Mouse (Mus musculus) spleen, adult 2 months (tissue): ENCODE data around the gene Zbtb8a.

Experiments
- CTCF ChIP-seq: fragments of 200-500 bp; IDR thresholded peaks from 2 replicates; pipeline ENCODE4 v1.5.1; 2011; ENCODE audit warnings: mild to moderate bottlenecking, inconsistent platforms; ENCODE audit not compliant: insufficient read depth, insufficient read length, insufficient replicate concordance; ENCODE audit errors: extremely low read depth
- POLR2A ChIP-seq: fragments of 200-500 bp; IDR thresholded peaks from 2 replicates; pipeline ENCODE4 v1.6.1; 2011; ENCODE audit warnings: low read depth, low read length, inconsistent platforms

DNA sequence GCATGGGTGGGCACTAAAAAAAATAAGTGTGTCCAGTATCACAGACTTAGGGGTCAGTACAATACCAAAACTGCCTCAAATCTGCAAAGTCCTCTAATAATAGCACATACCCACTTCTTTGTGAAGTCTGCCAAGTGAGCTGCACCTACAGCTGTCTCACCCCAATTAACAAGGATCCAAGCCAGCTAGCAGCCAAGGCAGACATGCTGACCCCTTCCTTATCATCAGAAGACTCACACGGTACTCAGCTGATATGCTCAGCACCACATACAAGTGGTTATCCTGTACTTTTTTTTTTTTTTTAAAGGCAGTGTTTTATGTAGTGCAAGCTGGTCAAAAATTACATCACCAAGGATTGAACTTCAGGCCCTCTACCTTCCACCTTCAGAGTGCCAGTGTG is 73.6 kb downstream of the Zbtb8a start:
- TF ChIP-seq CTCF (no peak), POLR2A (no peak)
